Mouse (Mus musculus): Measurements from ENCODE around the gene 2010111I01Rik.

Gene 2010111I01Rik

GRCm38 (mm10) chr13:62955997-62956396 is 8.7 kb upstream of the 2010111I01Rik start:
- DNase-seq (ENCODE audit: low spot score in 2 of 2), result no peak

GRCm38 (mm10) chr13:62956776-62957175 is 7.9 kb upstream of the 2010111I01Rik start:
- DNase-seq (ENCODE audit: low spot score in 2 of 2), result no peak

GRCm38 (mm10) chr13:62963358-62963757 is 1.3 kb upstream of the 2010111I01Rik start:
- no peak for DNase-seq (ENCODE audit: low spot score in 2 of 2)

- DNase-seq (ENCODE audit: low spot score in 2 of 2), result no peak
Observed at GRCm38 (mm10) chr13:62968223-62968622, 3.5 kb downstream of the 2010111I01Rik start.

- no peak for DNase-seq (ENCODE audit: low spot score in 2 of 2)
Observed at GRCm38 (mm10) chr13:62970515-62971269, 6.0 kb downstream of the 2010111I01Rik start.

GRCm38 (mm10) chr13:62972403-62972802 is 7.7 kb downstream of the 2010111I01Rik start:
- DNase-seq (ENCODE audit: low spot score in 2 of 2), result no peak

- no peak for DNase-seq (ENCODE audit: low spot score in 2 of 2)
Observed at GRCm38 (mm10) chr13:62973111-62973510, 8.4 kb downstream of the 2010111I01Rik start.

GRCm38 (mm10) chr13:62978104-62978503 is 13.4 kb downstream of the 2010111I01Rik start:
- no peak for DNase-seq (ENCODE audit: low spot score in 2 of 2)

GRCm38 (mm10) chr13:62978784-62979183 is 14.1 kb downstream of the 2010111I01Rik start:
- no peak for DNase-seq (ENCODE audit: low spot score in 2 of 2)

- no peak for DNase-seq (ENCODE audit: low spot score in 2 of 2)
Observed at GRCm38 (mm10) chr13:62979215-62979614, 14.5 kb downstream of the 2010111I01Rik start.

- DNase-seq (ENCODE audit: low spot score in 2 of 2), result no peak
Observed at GRCm38 (mm10) chr13:62980131-62980530, 15.4 kb downstream of the 2010111I01Rik start.

- DNase-seq (ENCODE audit: low spot score in 2 of 2), result no peak
Observed at GRCm38 (mm10) chr13:62984485-62984884, 19.8 kb downstream of the 2010111I01Rik start.

GRCm38 (mm10) chr13:62989891-62990490 is 25.3 kb downstream of the 2010111I01Rik start:
- no peak for DNase-seq (ENCODE audit: low spot score in 2 of 2)

- no peak for DNase-seq (ENCODE audit: low spot score in 2 of 2)
Observed at GRCm38 (mm10) chr13:62993543-62994477, 29.1 kb downstream of the 2010111I01Rik start.

- no peak for DNase-seq (ENCODE audit: low spot score in 2 of 2)
Observed at GRCm38 (mm10) chr13:62996767-62997166, 32.1 kb downstream of the 2010111I01Rik start.

- DNase-seq (ENCODE audit: low spot score in 2 of 2), result peak in 1 of 2 experiments; percentile 6
Observed at GRCm38 (mm10) chr13:63007491-63007890, 42.8 kb downstream of the 2010111I01Rik start.

- DNase-seq (ENCODE audit: low spot score in 2 of 2), result peak in 1 of 2 experiments; percentile 10
Observed at GRCm38 (mm10) chr13:63010345-63011090, 45.8 kb downstream of the 2010111I01Rik start.

- DNase-seq (ENCODE audit: low spot score in 2 of 2), result no peak
Observed at GRCm38 (mm10) chr13:63014353-63014752, 49.7 kb downstream of the 2010111I01Rik start.

- DNase-seq (ENCODE audit: low spot score in 2 of 2), result peak in 1 of 2 experiments; percentile 8
Observed at GRCm38 (mm10) chr13:63015362-63015761, 50.7 kb downstream of the 2010111I01Rik start.

GRCm38 (mm10) chr13:63016056-63016455 is 51.4 kb downstream of the 2010111I01Rik start:
- DNase-seq (ENCODE audit: low spot score in 2 of 2), result peak in 1 of 2 experiments; percentile 13
